ENCODE assay signal across 25 mouse cellular contexts in genomic region chr1:152229709-152230108, GRCm38 (mm10).
A peak's percentile ranks its signal among the peaks of the same experiment; 100 is the strongest.
DNase-seq lines count a peak whose midpoint lies in the region; ATAC-seq and TF ChIP-seq lines count a peak whose summit lies in the region.
"Had no signal": no experiment of that assay in that cellular context is flagged by ENCODE, and none has a peak within 500 bp of the region (broad histone marks: within the 10 kb centered on the region; RNA-seq: fewer than 3 reads in every experiment).

No protein-coding gene starts in this region.

- peak; percentile 12 for DNase-seq in limb, embryonic 10.5 days (ENCODE audit: low spot score)
- peak; percentile 66 for DNase-seq in retina, postnatal 1 day
- DNase-seq in left cerebral cortex, adult 11 months (ENCODE audit: low spot score) = no peak
- no peak for DNase-seq in midbrain, postnatal 0 days (ENCODE audit: low spot score)
- DNase-seq: adrenal gland, adult 2 months; adrenal gland, postnatal 14 days; B cell, adult 2 months; cerebellum, adult 11 months; cerebellum, adult 2 months; cerebellum, postnatal 10 days; cerebellum, postnatal 36 days; embryo, embryonic 11 days; gastrocnemius, postnatal 10 days had no signal

- TF ChIP-seq CTCF in midbrain, postnatal 0 days (IDR thresholded peaks at IDR 0.05) = no peak

- WGBS in hindbrain, embryonic 12.5 days = 58% methylated on average over 2 of the region's 2 CpGs
- 58% methylated on average over 2 of the region's 2 CpGs for WGBS in hindbrain, embryonic 16.5 days
- 85% methylated on average over 2 of the region's 2 CpGs for WGBS in limb, embryonic 10.5 days
- WGBS in limb, embryonic 13.5 days = 83% methylated on average over 2 of the region's 2 CpGs
- WGBS in midbrain, postnatal 0 days = 65% methylated on average over 2 of the region's 2 CpGs

- no peak overlapping the region for H3K9ac ChIP-seq in hindbrain, embryonic 12.5 days
- no peak overlapping the region for H3K9ac ChIP-seq in hindbrain, embryonic 16.5 days (ENCODE audit: low read depth, low read length)
- H3K9ac ChIP-seq in limb, embryonic 13.5 days = no peak overlapping the region
- no peak overlapping the region for H3K9ac ChIP-seq in midbrain, postnatal 0 days (replicated peaks; ENCODE audit: low read length, poor library complexity, severe bottlenecking)
- H3K9ac ChIP-seq: embryonic facial prominence, embryonic 13.5 days; forebrain, embryonic 12.5 days; forebrain, embryonic 15.5 days had no signal

- H3K4me3 ChIP-seq in hindbrain, embryonic 12.5 days = no peak overlapping the region
- H3K4me3 ChIP-seq in hindbrain, embryonic 16.5 days (ENCODE audit: low read length) = no peak overlapping the region
- H3K4me3 ChIP-seq in limb, embryonic 10.5 days = no peak overlapping the region
- H3K4me3 ChIP-seq in limb, embryonic 13.5 days = no peak overlapping the region
- H3K4me3 ChIP-seq in midbrain, postnatal 0 days (ENCODE audit: low read depth, low read length) = no peak overlapping the region
- H3K4me3 ChIP-seq: embryonic facial prominence, embryonic 10.5 days; embryonic facial prominence, embryonic 13.5 days; erythroblast, embryonic 14.5 days; forebrain, embryonic 12.5 days; forebrain, embryonic 15.5 days had no signal

- no peaks in the 10 kb centered on the region for H3K9me3 ChIP-seq in hindbrain, embryonic 12.5 days (replicated peaks)
- H3K9me3 ChIP-seq in hindbrain, embryonic 16.5 days (ENCODE audit: control insufficient read depth, low read length) = no peaks in the 10 kb centered on the region
- H3K9me3 ChIP-seq in limb, embryonic 10.5 days (replicated peaks) = no peaks in the 10 kb centered on the region
- no peaks in the 10 kb centered on the region for H3K9me3 ChIP-seq in limb, embryonic 13.5 days
- H3K9me3 ChIP-seq in midbrain, postnatal 0 days (ENCODE audit: low read length) = no peaks in the 10 kb centered on the region
- H3K9me3 ChIP-seq: embryonic facial prominence, embryonic 10.5 days; embryonic facial prominence, embryonic 13.5 days; forebrain, embryonic 12.5 days; forebrain, embryonic 15.5 days had no signal

- peak; percentile 44 for ATAC-seq in hindbrain, embryonic 12.5 days (ENCODE audit: low FRiP score)
- no peak for ATAC-seq in hindbrain, embryonic 16.5 days
- peak; percentile 34; the same call in 1 of the 2 replicates for ATAC-seq in limb, embryonic 13.5 days (ENCODE audit: low FRiP score, low read depth)
- ATAC-seq in midbrain, postnatal 0 days (ENCODE audit: low FRiP score) = no peak
- ATAC-seq: forebrain, embryonic 15.5 days; Patski had no signal

- no peak overlapping the region for H3K27ac ChIP-seq in hindbrain, embryonic 12.5 days
- no peak overlapping the region for H3K27ac ChIP-seq in hindbrain, embryonic 16.5 days (ENCODE audit: low read depth, low read length)
- no peak overlapping the region for H3K27ac ChIP-seq in limb, embryonic 10.5 days
- H3K27ac ChIP-seq in limb, embryonic 13.5 days = no peak overlapping the region
- no peak overlapping the region for H3K27ac ChIP-seq in midbrain, postnatal 0 days (ENCODE audit: low read depth, low read length)
- H3K27ac ChIP-seq: embryonic facial prominence, embryonic 10.5 days; embryonic facial prominence, embryonic 13.5 days; forebrain, embryonic 12.5 days; forebrain, embryonic 15.5 days had no signal

- no peaks in the 10 kb centered on the region for H3K27me3 ChIP-seq in hindbrain, embryonic 12.5 days
- no peaks in the 10 kb centered on the region for H3K27me3 ChIP-seq in hindbrain, embryonic 16.5 days (replicated peaks; ENCODE audit: control insufficient read depth, insufficient read depth, low read length)
- H3K27me3 ChIP-seq in limb, embryonic 10.5 days (ENCODE audit: low read depth, poor library complexity, severe bottlenecking) = no peaks in the 10 kb centered on the region
- no peaks in the 10 kb centered on the region for H3K27me3 ChIP-seq in limb, embryonic 13.5 days
- no peaks in the 10 kb centered on the region for H3K27me3 ChIP-seq in midbrain, postnatal 0 days (ENCODE audit: insufficient read depth, low read length)
- H3K27me3 ChIP-seq: CH12.LX; embryonic facial prominence, embryonic 13.5 days; forebrain, embryonic 12.5 days; forebrain, embryonic 15.5 days; Patski had no signal

- peaks cover 3% of the 10 kb centered on the region for H3K4me1 ChIP-seq in hindbrain, embryonic 12.5 days
- no peaks in the 10 kb centered on the region for H3K4me1 ChIP-seq in hindbrain, embryonic 16.5 days (ENCODE audit: control insufficient read depth, insufficient read depth, low read depth, low read length)
- no peaks in the 10 kb centered on the region for H3K4me1 ChIP-seq in limb, embryonic 10.5 days
- 0 out of 2 replicates have a peak, but pooled peaks cover 13% of the 10 kb centered on the region for H3K4me1 ChIP-seq in limb, embryonic 13.5 days
- H3K4me1 ChIP-seq in midbrain, postnatal 0 days (ENCODE audit: insufficient read depth, low read length) = no peaks in the 10 kb centered on the region
- H3K4me1 ChIP-seq: embryonic facial prominence, embryonic 10.5 days; embryonic facial prominence, embryonic 13.5 days; forebrain, embryonic 12.5 days; forebrain, embryonic 15.5 days had no signal

- no peak overlapping the region for H3K4me2 ChIP-seq in hindbrain, embryonic 12.5 days (replicated peaks)
- H3K4me2 ChIP-seq in hindbrain, embryonic 16.5 days (ENCODE audit: low read length) = no peak overlapping the region
- H3K4me2 ChIP-seq in limb, embryonic 13.5 days (replicated peaks) = no peak overlapping the region
- no peak overlapping the region for H3K4me2 ChIP-seq in midbrain, postnatal 0 days (ENCODE audit: low read depth, low read length, poor library complexity, severe bottlenecking)
- H3K4me2 ChIP-seq: embryonic facial prominence, embryonic 13.5 days; forebrain, embryonic 12.5 days; forebrain, embryonic 15.5 days; heart, embryonic 11.5 days had no signal

- no peaks in the 10 kb centered on the region for H3K36me3 ChIP-seq in hindbrain, embryonic 12.5 days
- H3K36me3 ChIP-seq in hindbrain, embryonic 16.5 days (ENCODE audit: control insufficient read depth, insufficient read depth, low read length) = no peaks in the 10 kb centered on the region
- no peaks in the 10 kb centered on the region for H3K36me3 ChIP-seq in limb, embryonic 10.5 days
- H3K36me3 ChIP-seq in limb, embryonic 13.5 days = no peaks in the 10 kb centered on the region
- H3K36me3 ChIP-seq in midbrain, postnatal 0 days (ENCODE audit: insufficient read depth, low read length) = no peaks in the 10 kb centered on the region
- H3K36me3 ChIP-seq: embryonic facial prominence, embryonic 10.5 days; embryonic facial prominence, embryonic 13.5 days; forebrain, embryonic 12.5 days; forebrain, embryonic 15.5 days; G1E had no signal

Comparison
In these comparisons a context has a peak if more than half of its experiments do, and no peak if none do; other contexts are left out.
1. ATAC-seq: peak in hindbrain, embryonic 12.5 days (single experiment) and limb, embryonic 13.5 days (single experiment); none in hindbrain, embryonic 16.5 days (single experiment) and midbrain, postnatal 0 days (single experiment).
2. DNase-seq: peak in limb, embryonic 10.5 days (single experiment) and retina, postnatal 1 day (single experiment); none in left cerebral cortex, adult 11 months (single experiment) and midbrain, postnatal 0 days (single experiment).